Mouse (Mus musculus) stomach, embryonic 15.5 days (tissue): ENCODE measurements around the gene Hoxc6. TPM values are rescaled to one million over a fixed set of nuclear protein-coding genes. Genes with fewer than 3 reads are reported as not detected.

ENCODE experiments used
- ATAC-seq: fragments of 200-750 bp; cut with Nextera tagmentation; 2 replicates; pipeline ENCODE4 v1.8.0; 2017; ENCODE audit warnings: low read depth, moderate number of reproducible peaks, moderate TSS enrichment; ENCODE audit not compliant: insufficient read depth, low FRiP score
- H3K27ac ChIP-seq: fragments of 300-500 bp; sonication (generic); 2 replicates; pipeline ENCODE4 v1.5.1; 2015; ENCODE audit warnings: mild to moderate bottlenecking, inconsistent platforms
- H3K27me3 ChIP-seq: fragments of 300-500 bp; sonication (generic); replicated peaks from 2 replicates; pipeline ENCODE4 v1.6.1; 2015; ENCODE audit warnings: inconsistent platforms
- H3K36me3 ChIP-seq: fragments of 300-500 bp; sonication (generic); 2 replicates; pipeline ENCODE4 v1.6.1; 2015; ENCODE audit warnings: inconsistent platforms
- H3K4me1 ChIP-seq: fragments of 300-500 bp; sonication (generic); 2 replicates; pipeline ENCODE4 v1.6.1; 2015; ENCODE audit warnings: inconsistent platforms
- H3K4me2 ChIP-seq: fragments of 300-500 bp; sonication (generic); 2 replicates; pipeline ENCODE4 v1.6.1; 2015; ENCODE audit warnings: mild to moderate bottlenecking, inconsistent platforms
- H3K4me3 ChIP-seq: fragments of 300-500 bp; sonication (generic); replicated peaks from 2 replicates; pipeline ENCODE4 v1.5.1; 2015; ENCODE audit warnings: inconsistent platforms
- H3K9ac ChIP-seq: fragments of 300-500 bp; sonication (generic); 2 replicates; pipeline ENCODE4 v1.6.1; 2015; ENCODE audit warnings: inconsistent platforms
- H3K9me3 ChIP-seq: fragments of 300-500 bp; sonication (generic); 2 replicates; pipeline ENCODE4 v1.6.1; 2016; ENCODE audit warnings: inconsistent platforms
- WGBS: fragments of 180-500 bp; shearing (Covaris S2); methylation state at CpG from one replicate; pipeline ENCODE4 v1.1.7; 2015; 5-methylcytosine and 5-hydroxymethylcytosine counted together
- polyA plus RNA-seq: library from polyadenylated mRNA; unstranded; fragments of >200 nt; fragmentation: Nextera tagmentation; extraction: Ambion mirVana; gene quantifications from 2 replicates; pipeline ENCODE4 v1.2.1, GENCODE M21; 2015

Gene Hoxc6
- polyA plus RNA-seq, 1 experiment from 2014 or later = 4.7 TPM

DNA sequence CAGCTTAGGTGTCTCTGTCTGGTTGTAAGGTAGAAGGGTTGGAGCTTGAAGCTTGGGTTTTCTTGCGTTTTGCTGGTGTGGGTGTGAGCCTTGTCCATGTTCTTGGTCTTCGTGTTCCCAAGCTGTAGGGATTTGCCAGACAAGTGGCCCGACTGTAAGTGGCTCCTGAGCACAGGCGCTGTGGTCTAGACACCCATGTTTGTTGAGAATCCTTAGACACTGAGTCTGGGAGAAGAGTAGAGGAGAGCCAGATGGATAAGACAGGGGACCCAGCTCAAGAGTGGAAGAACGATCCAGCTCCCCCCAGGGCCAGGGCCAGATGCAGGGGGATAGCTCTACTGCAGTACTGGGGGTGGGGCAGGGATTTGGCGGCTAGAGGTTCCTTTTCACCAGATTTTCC is 25.3 kb upstream of the Hoxc6 start:
- H3K4me3 ChIP-seq = no peak overlapping the region
- no peaks in the 10 kb centered on the region for H3K9me3 ChIP-seq
- H3K27me3 ChIP-seq = peaks cover 96% of the 10 kb centered on the region
- no peak for ATAC-seq
- peaks cover 6% of the 10 kb centered on the region; the same call in 1 of the 2 replicates for H3K4me1 ChIP-seq
- H3K9ac ChIP-seq = no peak overlapping the region
- no peak overlapping the region for H3K27ac ChIP-seq
- no peaks in the 10 kb centered on the region for H3K36me3 ChIP-seq
- WGBS = 3% methylated on average over 6 of the region's 6 CpGs
- no peak overlapping the region for H3K4me2 ChIP-seq

DNA sequence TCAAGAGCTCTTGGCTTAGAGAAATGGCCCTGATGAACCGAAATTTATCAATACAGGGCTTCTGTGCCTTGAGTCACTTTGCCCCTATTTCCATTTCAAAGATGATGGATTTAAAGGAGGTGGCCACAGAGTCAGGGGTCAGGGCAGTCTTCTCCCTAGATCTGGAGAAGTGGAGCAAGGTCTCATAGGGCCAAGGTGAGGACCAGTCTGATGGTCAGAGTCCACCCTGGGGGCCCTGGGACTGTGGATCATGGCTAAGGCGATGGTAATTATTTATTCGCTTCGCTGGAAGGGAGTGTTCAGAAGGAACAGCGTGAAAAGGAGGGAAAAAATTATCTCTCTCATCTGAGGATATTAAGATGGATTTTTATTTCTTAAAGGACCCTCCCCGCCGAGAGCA is 23.0 kb upstream of the Hoxc6 start:
- Histone ChIP-seq H3K27me3 (peaks cover 97% of the 10 kb centered on the region), H3K4me1 (peaks cover 6% of the 10 kb centered on the region; the same call in 1 of the 2 replicates), H3K9ac (no peak overlapping the region), H3K4me2 (no peak overlapping the region), H3K9me3 (no peaks in the 10 kb centered on the region), H3K36me3 (no peaks in the 10 kb centered on the region), H3K4me3 (no peak overlapping the region), H3K27ac (no peak overlapping the region)
- WGBS = 9% methylated on average over 7 of the region's 7 CpGs
- no peak for ATAC-seq

DNA sequence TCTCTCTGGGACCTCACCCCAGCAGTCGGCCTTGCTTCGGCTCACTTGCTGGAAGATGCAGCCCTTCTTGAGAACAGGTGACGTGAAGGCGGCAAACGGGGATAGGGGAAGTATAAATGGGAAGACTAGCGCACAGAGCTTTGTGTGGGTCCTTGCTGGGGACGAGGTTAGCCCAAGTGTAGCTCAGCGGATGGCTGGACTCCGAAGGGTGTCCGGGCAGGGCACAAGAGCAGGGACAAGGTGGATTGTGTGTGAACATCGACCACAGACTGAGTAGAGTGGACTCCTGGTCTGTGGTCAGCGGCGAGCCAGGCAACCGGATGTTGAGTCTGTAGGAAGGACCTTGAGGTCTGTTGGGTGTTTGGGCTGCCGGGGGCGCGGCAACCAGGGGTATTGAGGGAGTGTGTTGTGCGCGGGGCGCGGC is 22.4 kb upstream of the Hoxc6 start:
- H3K27me3 ChIP-seq = peaks cover 97% of the 10 kb centered on the region
- ATAC-seq = no peak
- H3K4me3 ChIP-seq = no peak overlapping the region
- H3K4me2 ChIP-seq = no peak overlapping the region
- no peak overlapping the region for H3K27ac ChIP-seq
- no peaks in the 10 kb centered on the region for H3K36me3 ChIP-seq
- no peak overlapping the region for H3K9ac ChIP-seq
- WGBS = 3% methylated on average over 21 of the region's 21 CpGs
- no peaks in the 10 kb centered on the region for H3K9me3 ChIP-seq
- peaks cover 6% of the 10 kb centered on the region; the same call in 1 of the 2 replicates for H3K4me1 ChIP-seq

DNA sequence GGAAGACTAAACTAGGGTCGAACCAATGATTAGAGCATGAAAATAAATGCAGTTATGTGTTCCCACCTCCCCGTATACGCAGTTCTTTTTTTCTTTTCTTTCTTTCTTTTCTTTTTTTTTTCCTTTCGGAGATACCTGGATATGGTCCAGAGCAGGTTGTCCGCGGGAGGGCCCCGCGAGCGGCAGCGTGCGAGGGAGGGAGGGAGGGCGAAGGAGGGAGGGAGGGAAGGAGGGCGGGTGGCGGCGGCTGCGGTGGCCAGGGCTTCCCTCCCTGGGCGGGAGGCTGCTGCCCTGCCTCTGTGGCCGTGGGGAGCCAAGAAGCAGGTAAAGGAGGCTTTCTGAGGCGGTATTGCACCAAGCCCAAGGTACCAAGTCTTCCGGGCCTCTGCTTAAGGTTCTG is 21.9 kb upstream of the Hoxc6 start, which contains the start of gene Hoxc9:
Hoxc9 (plus strand) TSS at position 269 of the 400 bp plus-strand sequence.
- Histone ChIP-seq H3K4me3 (peak within 1 kb of the TSS; percentile 10; the same call in 1 of the 2 replicates), H3K27me3 (peaks cover 97% of the 10 kb centered on the region), H3K4me2 (peak within 1 kb of the TSS; percentile 36), H3K36me3 (no peaks in the 10 kb centered on the region), H3K27ac (no peak within 1 kb of the TSS), H3K4me1 (peaks cover 6% of the 10 kb centered on the region; the same call in 1 of the 2 replicates), H3K9me3 (no peaks in the 10 kb centered on the region), H3K9ac (no peak within 1 kb of the TSS)
- no peak for ATAC-seq
- WGBS = 0% methylated on average over 19 of the region's 20 CpGs

DNA sequence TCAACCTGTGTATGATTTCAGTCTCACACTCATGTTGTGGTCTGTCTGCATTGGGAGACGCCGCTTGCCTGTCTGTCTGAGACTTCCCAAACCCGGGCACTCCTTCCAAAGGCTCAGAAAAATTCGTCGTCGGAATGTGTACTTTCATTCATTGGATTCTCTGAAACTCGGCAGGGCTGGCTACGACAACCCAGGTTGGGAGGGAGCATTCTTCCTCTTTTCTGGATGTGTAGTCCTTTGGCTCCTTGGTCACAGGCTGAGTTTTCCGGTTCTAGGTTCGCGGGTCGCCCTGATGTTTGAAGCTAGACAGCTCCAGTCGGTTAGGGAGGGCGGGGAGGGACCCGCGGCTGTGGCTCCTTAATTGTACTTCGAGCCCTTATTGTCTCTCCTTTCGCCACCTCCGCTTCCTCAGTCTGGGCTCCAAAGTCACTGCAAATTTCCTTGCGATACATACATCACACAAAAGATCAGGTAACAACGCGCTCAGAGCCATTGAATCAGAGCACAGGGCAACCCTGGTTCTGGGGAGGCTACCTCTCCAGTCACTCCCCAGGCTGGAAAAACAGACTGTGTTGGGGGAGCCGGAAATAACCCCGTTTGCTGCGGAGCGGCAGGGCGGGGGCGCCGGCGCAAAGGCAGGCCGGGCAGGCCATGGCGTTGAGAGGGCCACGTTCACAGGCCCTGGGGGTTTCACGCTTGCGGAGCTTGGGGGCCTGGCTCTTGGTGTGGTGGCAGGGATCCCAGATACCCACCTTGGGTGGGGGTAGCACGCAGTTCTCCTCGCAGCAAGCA is 21.2 kb upstream of the Hoxc6 start:
- Histone ChIP-seq H3K9me3 (no peaks in the 10 kb centered on the region), H3K4me3 (peak overlapping the region; percentile 10; the same call in 1 of the 2 replicates), H3K9ac (no peak overlapping the region), H3K36me3 (no peaks in the 10 kb centered on the region), H3K4me1 (peaks cover 13% of the 10 kb centered on the region), H3K4me2 (peak overlapping the region; percentile 36), H3K27ac (no peak overlapping the region), H3K27me3 (peaks cover 97% of the 10 kb centered on the region)
- no peak for ATAC-seq
- WGBS = 2% methylated on average over 37 of the region's 37 CpGs

DNA sequence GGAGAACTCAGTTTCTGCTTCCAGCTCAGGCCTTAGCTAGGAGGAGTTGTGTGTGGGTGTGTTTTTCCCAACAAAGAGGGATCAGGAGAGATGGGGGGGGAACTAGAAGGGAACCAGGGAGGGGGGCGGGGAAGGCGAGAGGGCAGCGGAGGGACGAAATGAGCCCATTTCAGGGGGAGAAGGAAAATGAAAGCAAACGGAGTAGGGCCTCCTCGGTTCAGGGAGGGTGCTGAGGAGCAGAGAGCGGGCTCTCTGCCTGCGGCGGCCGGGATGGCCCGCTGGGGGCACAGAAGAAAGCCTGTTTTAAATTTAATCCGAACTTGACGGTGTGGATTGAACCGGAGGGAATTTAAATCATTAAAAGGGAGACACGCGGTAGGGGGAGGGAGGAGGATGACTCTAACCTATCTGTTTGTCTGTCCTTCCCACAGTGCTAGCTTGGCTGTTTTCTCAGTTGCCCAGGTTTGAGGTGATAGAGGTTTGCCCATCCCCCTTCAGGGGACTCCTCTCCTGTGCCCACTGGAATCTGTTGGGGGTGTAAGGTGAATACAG is 20.6 kb upstream of the Hoxc6 start:
- no peak overlapping the region for H3K27ac ChIP-seq
- peaks cover 17% of the 10 kb centered on the region for H3K4me1 ChIP-seq
- H3K4me3 ChIP-seq = peak overlapping the region; percentile 10; the same call in 1 of the 2 replicates
- H3K9me3 ChIP-seq = no peaks in the 10 kb centered on the region
- H3K36me3 ChIP-seq = no peaks in the 10 kb centered on the region
- H3K27me3 ChIP-seq = peaks cover 97% of the 10 kb centered on the region
- H3K4me2 ChIP-seq = peak overlapping the region; percentile 36
- no peak overlapping the region for H3K9ac ChIP-seq
- no peak for ATAC-seq
- 9% methylated on average over 16 of the region's 16 CpGs for WGBS

DNA sequence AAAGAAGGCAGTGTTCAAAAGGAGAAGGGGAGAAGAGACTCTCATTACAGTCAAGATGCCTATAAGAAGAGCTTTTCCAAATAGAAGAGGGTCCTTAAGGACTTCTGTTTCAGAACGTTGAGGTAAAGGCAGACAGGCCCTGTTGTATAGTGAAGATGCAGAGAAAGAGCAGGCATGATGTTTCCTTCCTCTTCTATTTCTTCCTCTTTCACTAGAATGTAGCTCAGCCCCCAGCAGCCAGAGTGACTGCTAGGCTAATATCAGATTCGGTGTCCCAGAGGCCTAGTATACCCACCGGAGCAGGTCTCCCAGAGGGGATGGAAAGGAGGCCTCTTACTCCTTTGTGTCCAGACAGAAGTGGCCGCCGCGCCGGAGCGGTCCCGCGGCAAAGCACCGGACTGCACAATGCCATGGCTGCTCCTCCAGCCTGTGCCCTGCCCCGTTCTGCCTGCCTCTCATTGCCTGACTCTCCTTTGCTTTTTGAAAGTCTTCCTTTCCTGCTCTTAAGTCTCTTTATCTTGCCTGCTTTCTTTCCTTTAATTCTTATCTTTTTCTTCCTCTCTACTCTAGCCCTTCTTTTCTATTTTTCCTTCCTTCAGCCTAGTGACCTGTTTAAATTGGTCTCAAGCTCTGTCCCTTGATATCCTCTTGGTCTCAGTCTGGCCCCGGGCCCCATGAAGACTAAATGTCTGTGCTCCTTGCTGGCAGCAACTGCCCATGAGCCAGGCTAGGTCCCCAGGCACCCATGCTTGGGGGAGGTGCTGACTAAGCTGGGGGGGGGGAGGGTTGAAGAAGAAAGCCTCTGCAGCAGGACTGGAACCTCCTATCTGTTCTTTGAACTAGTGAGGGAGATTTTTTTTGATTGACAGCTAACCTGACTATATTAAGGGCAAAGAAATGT is 19.2 kb upstream of the Hoxc6 start:
- Histone ChIP-seq H3K36me3 (no peaks in the 10 kb centered on the region), H3K27ac (no peak overlapping the region), H3K4me2 (no peak overlapping the region), H3K4me1 (peaks cover 17% of the 10 kb centered on the region), H3K4me3 (no peak overlapping the region), H3K9ac (no peak overlapping the region), H3K9me3 (no peaks in the 10 kb centered on the region), H3K27me3 (peaks cover 96% of the 10 kb centered on the region)
- no peak for ATAC-seq
- WGBS = 10% methylated on average over 13 of the region's 13 CpGs

DNA sequence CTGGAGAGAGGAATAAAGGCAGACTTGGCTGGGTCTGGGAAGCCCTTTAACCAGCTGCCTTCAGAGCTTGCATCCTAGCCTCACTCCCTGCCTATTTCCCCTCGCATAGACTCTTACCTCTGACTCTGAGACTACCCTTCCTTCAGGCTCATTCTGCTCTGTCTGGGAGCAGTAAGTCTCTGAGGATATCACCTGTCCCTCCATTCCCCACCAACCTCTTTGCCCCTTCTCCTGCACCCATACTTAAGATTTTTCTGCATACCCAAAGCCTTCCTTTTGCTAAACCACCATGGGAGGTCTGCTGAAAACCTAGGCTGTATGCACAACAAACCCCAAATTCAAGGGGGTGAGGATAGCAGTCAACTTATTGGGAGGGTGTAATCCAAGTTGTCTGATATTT is 18.1 kb upstream of the Hoxc6 start:
- Histone ChIP-seq H3K27ac (no peak overlapping the region), H3K9me3 (no peaks in the 10 kb centered on the region), H3K4me1 (peaks cover 17% of the 10 kb centered on the region), H3K4me2 (no peak overlapping the region), H3K9ac (no peak overlapping the region), H3K36me3 (no peaks in the 10 kb centered on the region), H3K4me3 (no peak overlapping the region), H3K27me3 (peaks cover 96% of the 10 kb centered on the region)
- no peak for ATAC-seq
- 0% methylated on average over 1 of the region's 1 CpGs for WGBS

DNA sequence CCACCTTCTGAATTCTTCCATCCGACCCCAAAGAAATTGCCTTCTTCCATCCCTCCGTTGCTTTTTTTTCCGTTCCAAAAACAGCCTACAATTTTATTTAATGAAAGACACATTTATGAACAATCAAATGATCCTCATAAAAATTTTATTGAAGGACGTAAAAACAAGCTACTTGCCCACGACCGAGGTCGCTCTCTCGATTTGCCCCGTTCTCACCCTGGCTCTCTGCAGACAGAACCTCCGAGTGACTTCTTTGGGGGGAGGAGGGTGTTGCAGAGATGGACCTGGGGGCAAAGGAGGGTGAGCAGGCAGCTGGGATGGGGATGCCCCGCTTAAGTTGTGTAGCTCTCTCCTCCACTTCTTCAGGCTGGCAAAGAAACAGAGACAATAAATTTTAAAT is 17.7 kb upstream of the Hoxc6 start:
- H3K27me3 ChIP-seq = peaks cover 96% of the 10 kb centered on the region
- H3K4me3 ChIP-seq = no peak overlapping the region
- no peak overlapping the region for H3K4me2 ChIP-seq
- H3K4me1 ChIP-seq = peaks cover 17% of the 10 kb centered on the region
- no peak overlapping the region for H3K27ac ChIP-seq
- WGBS = 5% methylated on average over 11 of the region's 11 CpGs
- ATAC-seq = no peak
- H3K9me3 ChIP-seq = no peaks in the 10 kb centered on the region
- no peaks in the 10 kb centered on the region for H3K36me3 ChIP-seq
- H3K9ac ChIP-seq = no peak overlapping the region

DNA sequence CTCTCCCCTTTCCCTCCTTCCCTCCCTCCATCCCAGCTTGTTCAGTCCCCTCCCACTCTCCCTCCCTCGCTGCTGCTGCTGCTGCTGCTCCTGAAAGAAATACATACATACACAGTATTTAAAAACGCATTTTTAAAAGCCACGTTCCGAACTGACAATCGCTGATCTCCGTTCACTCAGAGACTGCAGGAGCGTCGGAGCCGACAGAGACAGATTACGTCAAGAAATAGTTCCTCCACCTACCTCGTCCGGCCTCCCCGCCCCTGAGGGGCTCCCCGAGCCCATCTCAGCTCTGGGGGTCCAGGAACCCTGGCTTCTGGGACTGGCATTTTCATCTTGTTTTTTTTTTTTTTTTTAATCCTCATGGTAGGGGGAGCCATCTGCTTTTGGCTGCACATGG is 17.1 kb upstream of the Hoxc6 start:
- Histone ChIP-seq H3K4me2 (peak overlapping the region; percentile 47), H3K9ac (no peak overlapping the region), H3K27me3 (peaks cover 96% of the 10 kb centered on the region), H3K4me1 (peaks cover 17% of the 10 kb centered on the region), H3K4me3 (peak overlapping the region; percentile 17; the same call in 1 of the 2 replicates), H3K27ac (no peak overlapping the region), H3K36me3 (no peaks in the 10 kb centered on the region), H3K9me3 (no peaks in the 10 kb centered on the region)
- ATAC-seq = no peak
- WGBS = under 1% methylated on average over 14 of the region's 14 CpGs

DNA sequence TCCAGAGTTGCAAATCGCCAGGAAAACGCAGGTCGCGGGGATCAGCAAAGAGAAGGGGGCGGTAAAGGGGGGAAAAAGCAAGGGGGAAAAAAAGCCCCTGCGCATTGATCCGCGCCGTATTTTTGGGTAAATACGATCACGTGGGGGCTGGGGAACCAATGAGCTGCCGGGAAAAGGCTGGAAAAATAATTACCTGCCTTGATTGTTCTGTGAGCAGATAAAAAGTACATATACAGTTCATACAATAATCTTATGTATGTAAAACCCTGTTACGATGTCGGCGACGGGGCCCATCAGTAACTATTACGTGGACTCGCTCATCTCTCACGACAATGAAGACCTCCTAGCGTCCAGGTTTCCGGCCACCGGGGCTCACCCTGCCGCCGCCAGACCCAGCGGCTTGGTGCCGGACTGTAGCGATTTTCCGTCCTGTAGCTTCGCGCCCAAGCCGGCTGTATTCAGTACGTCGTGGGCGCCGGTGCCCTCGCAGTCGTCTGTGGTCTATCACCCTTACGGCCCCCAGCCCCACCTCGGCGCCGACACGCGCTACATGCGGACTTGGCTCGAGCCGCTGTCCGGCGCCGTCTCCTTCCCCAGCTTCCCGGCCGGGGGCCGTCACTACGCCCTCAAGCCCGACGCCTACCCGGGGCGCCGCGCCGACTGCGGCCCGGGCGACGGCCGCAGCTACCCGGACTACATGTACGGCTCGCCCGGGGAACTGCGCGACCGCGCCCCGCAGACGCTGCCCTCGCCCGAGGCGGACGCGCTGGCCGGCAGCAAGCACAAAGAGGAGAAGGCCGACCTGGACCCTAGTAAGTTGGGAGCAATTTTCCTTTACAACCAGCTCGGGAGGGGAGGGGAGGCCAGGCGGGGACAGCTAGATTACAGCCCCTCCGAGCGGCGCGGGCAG is 16.4 kb upstream of the Hoxc6 start:
- no peaks in the 10 kb centered on the region for H3K36me3 ChIP-seq
- no peak overlapping the region for H3K9ac ChIP-seq
- peaks cover 17% of the 10 kb centered on the region for H3K4me1 ChIP-seq
- peak overlapping the region; percentile 17 for H3K4me3 ChIP-seq
- H3K4me2 ChIP-seq = peak overlapping the region; percentile 47
- no peak for ATAC-seq
- no peaks in the 10 kb centered on the region for H3K9me3 ChIP-seq
- peaks cover 96% of the 10 kb centered on the region for H3K27me3 ChIP-seq
- WGBS = under 1% methylated on average over 88 of the region's 88 CpGs
- H3K27ac ChIP-seq = no peak overlapping the region
